Mouse (Mus musculus) spleen, embryonic (tissue): ENCODE results near the gene Lbr.
"Not testable (repeated sequence)": the region's sequence is repeated elsewhere in the genome, so short reads cannot be mapped to it uniquely, and the experiment has no call there.

Experiments used
- CTCF ChIA-PET: fragments of 350-600 bp; sonication (Branson Sonifier 250); formaldehyde crosslinking; loops from one replicate; lab custom pipeline; 2022; lab: Charles Lee

The Lbr gene

DNA sequence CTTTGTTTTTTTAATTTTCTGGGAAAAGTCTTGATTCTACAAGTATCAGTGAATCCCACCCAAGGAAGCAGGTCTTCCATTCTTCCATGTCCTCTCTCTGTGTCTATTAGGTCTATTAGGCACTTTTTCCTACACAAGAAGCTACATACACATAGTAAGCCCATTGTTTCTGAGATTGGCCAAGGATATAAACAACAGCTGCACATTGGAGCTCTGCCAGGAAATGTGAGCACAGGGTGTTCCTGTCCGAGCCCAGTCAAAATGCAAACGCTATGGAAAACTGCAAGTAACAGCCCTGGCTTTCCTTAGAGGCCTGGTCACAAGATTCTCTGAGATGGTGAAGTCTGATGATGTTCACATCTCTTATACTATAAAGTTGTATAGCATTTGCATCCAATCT, 49.3 kb downstream of the Lbr start:
- CTCF ChIA-PET = no interaction called here

DNA sequence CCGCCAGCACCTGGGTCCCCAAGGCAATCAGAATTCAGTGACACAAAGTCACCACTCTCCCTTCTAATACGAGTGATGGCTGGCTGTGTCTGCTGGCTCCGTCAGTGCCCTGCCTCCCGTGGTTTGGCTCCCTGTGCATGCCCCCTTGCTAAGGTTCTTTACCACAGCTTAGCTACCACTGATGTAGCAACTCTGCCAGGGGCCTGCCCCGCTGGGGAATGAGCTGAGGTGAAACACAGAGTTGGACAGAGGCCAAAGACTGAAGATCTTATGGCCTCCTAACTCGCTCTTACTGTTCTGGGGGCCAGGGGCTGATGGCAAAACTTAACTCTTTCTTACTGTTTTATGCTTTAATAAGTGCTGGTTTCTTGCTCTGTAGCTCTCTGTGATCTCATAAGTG, 52.9 kb downstream of the Lbr start:
- CTCF ChIA-PET = no interaction called here

DNA sequence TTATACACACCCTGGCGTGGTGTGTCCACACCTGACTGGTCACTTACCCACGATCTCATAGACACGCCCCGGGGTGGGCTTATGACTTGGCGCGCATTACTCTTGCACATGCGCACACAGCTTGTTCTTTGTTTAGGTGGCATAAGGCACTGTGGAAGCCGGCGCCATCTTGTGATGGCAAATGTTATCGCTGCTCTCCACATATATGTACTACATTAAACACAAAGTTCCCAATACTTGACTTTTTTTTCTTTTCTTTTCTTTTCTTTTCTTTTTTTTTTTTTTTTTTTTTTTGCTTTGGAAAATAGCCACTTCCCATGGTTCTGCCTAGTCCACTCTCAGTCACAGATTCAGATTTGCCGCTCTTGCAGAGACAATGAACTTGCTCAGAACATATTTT, 60.2 kb downstream of the Lbr start:
- CTCF ChIA-PET = not testable (repeated sequence)

- CTCF ChIA-PET = no interaction called here
These were observed 66.3 kb downstream of the Lbr start for GRCm38 (mm10) chr1:181776541-181776940.

DNA sequence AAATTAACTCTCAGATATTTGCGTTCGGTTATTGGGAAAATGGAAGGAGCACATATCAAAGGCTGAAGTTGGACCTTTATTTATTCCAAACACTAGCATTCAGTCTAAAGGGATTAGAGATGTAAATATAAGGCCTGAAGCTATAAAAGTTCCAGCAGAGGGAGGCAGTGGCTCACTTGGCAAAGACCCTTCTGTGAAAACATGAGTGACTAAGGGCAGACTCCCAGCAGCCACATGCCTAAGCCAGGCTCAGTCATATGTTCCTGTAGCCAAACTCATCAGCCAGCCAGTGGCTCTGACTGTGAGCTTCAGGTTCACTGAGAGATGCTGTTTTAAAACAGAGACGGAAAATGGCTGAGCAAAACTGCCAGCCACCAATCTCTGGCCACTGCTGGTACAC, 71.0 kb downstream of the Lbr start:
- CTCF ChIA-PET = no interaction called here

DNA sequence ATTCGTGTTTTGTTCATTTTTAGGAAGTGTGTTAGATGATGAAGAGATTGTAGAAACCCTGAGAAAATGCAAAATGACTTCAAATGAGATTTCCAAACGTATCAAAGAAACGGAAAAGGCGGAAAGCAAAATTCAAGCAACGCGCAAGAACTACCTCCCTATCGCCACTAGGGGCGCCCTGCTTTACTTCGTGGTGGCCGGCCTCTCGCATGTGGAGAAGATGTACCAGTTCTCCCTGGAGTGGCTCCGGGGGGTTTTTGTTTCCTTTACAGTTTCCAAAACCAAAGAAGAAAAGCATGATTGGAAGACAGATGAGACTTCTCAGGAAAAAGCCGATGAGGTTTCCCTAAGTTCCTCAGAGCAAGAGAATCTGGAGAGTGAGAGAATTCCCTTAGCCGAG, 73.5 kb downstream of the Lbr start:
- CTCF ChIA-PET = no interaction called here
